8 mouse cellular contexts compared by ENCODE assay signal in the genomic region with DNA sequence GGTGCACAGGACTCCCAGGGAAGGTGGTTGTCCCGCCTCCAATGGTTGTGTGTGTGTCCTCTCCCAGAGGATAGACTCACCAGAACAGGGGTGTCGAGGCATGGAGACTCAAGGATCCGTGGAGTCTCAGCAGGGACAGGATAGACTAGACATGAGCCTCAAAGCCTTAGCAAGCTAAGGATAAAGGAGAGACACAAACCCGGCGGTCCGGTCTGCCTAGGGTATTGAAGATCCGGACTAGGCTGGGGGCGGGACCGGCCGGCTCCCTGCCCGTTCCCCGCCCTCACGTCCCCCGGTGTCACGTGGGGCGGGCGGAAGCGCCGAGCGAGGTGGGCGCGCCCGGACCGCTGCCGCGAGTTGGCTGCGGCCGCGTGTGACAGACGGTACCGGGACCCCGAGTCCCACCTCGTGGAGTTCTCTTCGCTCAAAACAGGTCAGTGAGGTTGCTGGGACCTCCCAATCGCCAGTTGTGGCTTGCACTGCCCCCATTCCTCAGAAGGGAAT. TPM values are rescaled to one million over a fixed set of nuclear protein-coding genes. Genes with fewer than 3 reads are reported as not detected.
A peak's percentile ranks its signal among the peaks of the same experiment; 100 is the strongest.
DNase-seq lines count a peak whose midpoint lies in the region; ATAC-seq and TF ChIP-seq lines count a peak whose summit lies in the region.

A gene (plus strand): TSS at position 301 of the 504 bp plus-strand sequence.

- peaks cover 11% of the 10 kb centered on the region; the same call in 1 of the 2 replicates for H3K27me3 ChIP-seq in hindbrain, embryonic 15.5 days
- H3K27me3 ChIP-seq in megakaryocyte, embryonic 14.5 days (replicated peaks) = no peaks in the 10 kb centered on the region
- no peaks in the 10 kb centered on the region for H3K27me3 ChIP-seq in spleen, adult 2 months (ENCODE audit: control insufficient read depth, insufficient read depth, low read length)

- peak within 1 kb of the TSS; percentile 72 for H3K4me3 ChIP-seq in brown adipose tissue, adult 24 weeks (ENCODE audit: insufficient read depth, low read depth, low read length)
- H3K4me3 ChIP-seq in hindbrain, embryonic 15.5 days = peak within 1 kb of the TSS; percentile 57
- peak within 1 kb of the TSS; percentile 96 for H3K4me3 ChIP-seq in megakaryocyte, embryonic 14.5 days (replicated peaks)
- peak within 1 kb of the TSS; percentile 78 for H3K4me3 ChIP-seq in spleen, adult 2 months (ENCODE audit: extremely low read depth, insufficient read depth, insufficient read length)

- 2% methylated on average over 30 of the region's 35 CpGs for WGBS in hindbrain, embryonic 15.5 days
- 1% methylated on average over 32 of the region's 35 CpGs for WGBS in spleen, adult 2 months

- peak; percentile 63 for ATAC-seq in hindbrain, embryonic 15.5 days (ENCODE audit: low FRiP score, low read depth)

- peaks cover 13% of the 10 kb centered on the region; the same call in 1 of the 2 replicates for H3K4me1 ChIP-seq in brown adipose tissue, adult 24 weeks (ENCODE audit: control insufficient read depth, insufficient read depth, insufficient read length, low read length)
- H3K4me1 ChIP-seq in hindbrain, embryonic 15.5 days (replicated peaks) = peaks cover 21% of the 10 kb centered on the region
- H3K4me1 ChIP-seq in megakaryocyte, embryonic 14.5 days = peaks cover 90% of the 10 kb centered on the region
- H3K4me1 ChIP-seq in spleen, adult 2 months (ENCODE audit: control insufficient read depth, insufficient read depth, insufficient read length) = peaks cover 28% of the 10 kb centered on the region

- H3K4me2 ChIP-seq in hindbrain, embryonic 15.5 days = peak within 1 kb of the TSS; percentile 98

- DNase-seq in layer of hippocampus, adult 11-12 months (ENCODE audit: low spot score) = peak; percentile 39
- no peak for DNase-seq in layer of hippocampus, adult 9-10 months (ENCODE audit: low spot score)
- peak; percentile 20 to 37 for DNase-seq in gastrocnemius, adult 8-10 months (ENCODE audit: low spot score in 2 of 2)
- DNase-seq in left cerebral cortex, postnatal 14 days (ENCODE audit: low spot score in 2 of 2) = no peak
- peak; percentile 45 to 79 for DNase-seq in spleen, adult 2 months (ENCODE audit: low read depth in 1 of 2, low spot score in 2 of 2)

- no peak within 1 kb of the TSS for H3K27ac ChIP-seq in brown adipose tissue, adult 24 weeks (replicated peaks; ENCODE audit: low read depth, low read length)
- no peak within 1 kb of the TSS for H3K27ac ChIP-seq in hindbrain, embryonic 15.5 days (replicated peaks)
- peak within 1 kb of the TSS; percentile 72 for H3K27ac ChIP-seq in spleen, adult 2 months (ENCODE audit: insufficient read depth, low read length)

- peak; percentile 64 for TF ChIP-seq POLR2A in spleen, adult 2 months (IDR thresholded peaks at IDR 0.05; ENCODE audit: low read depth, low read length)

- no peaks in the 10 kb centered on the region for H3K36me3 ChIP-seq in hindbrain, embryonic 15.5 days
- H3K36me3 ChIP-seq in megakaryocyte, embryonic 14.5 days (replicated peaks; ENCODE audit: low read length) = peaks cover 74% of the 10 kb centered on the region
- peaks cover 5% of the 10 kb centered on the region; the same call in 1 of the 2 replicates for H3K36me3 ChIP-seq in spleen, adult 2 months (ENCODE audit: control insufficient read depth, insufficient read depth, low read length)

- H3K9ac ChIP-seq in hindbrain, embryonic 15.5 days = peak within 1 kb of the TSS; percentile 49

- intact Hi-C loops in left cerebral cortex, postnatal 14 days (cut with DNase I) = no loop called here

- no peak for TF ChIP-seq CTCF in spleen, adult 2 months (IDR thresholded peaks at IDR 0.05; ENCODE audit: extremely low read depth, insufficient read depth, insufficient read length, insufficient replicate concordance)

- H3K9me3 ChIP-seq in hindbrain, embryonic 15.5 days = no peaks in the 10 kb centered on the region
- H3K9me3 ChIP-seq in megakaryocyte, embryonic 14.5 days = no peaks in the 10 kb centered on the region

RNA-seq across cellular contexts. Expression of the gene that starts here (rescaled TPM):
- polyA plus RNA-seq in brown adipose tissue, adult 24 weeks (2012; ENCODE audit: insufficient read depth, insufficient read length, missing spikeins) = 23.3 and 25.6 TPM in 2 replicates
- 10 to 100 TPM; 16.1 to 18.5 (median 17.1) TPM for total RNA-seq in gastrocnemius, adult 8-10 months (2022)
- polyA plus RNA-seq in hindbrain, embryonic 15.5 days (2015; fragmentation: Nextera tagmentation; extraction: Ambion mirVana) = 10.6 and 11.0 TPM in 2 replicates
- 10 to 100 TPM; 13.9 to 17.9 TPM for total RNA-seq in left cerebral cortex, postnatal 14 days (2021)
- 143 and 148 TPM in 2 replicates for polyA plus RNA-seq in megakaryocyte, embryonic 14.5 days (2012; ENCODE audit: insufficient read depth, low replicate concordance)
- 227 and 248 TPM in 2 replicates for polyA plus RNA-seq in spleen, adult 2 months (2012; rRNA removed)

Comparison
In these comparisons a context has a peak if more than half of its experiments do, and no peak if none do; other contexts are left out.
1. DNase-seq: peak in layer of hippocampus, adult 11-12 months (single experiment), gastrocnemius, adult 8-10 months (2 of 2) and spleen, adult 2 months (2 of 2); none in layer of hippocampus, adult 9-10 months (single experiment) and left cerebral cortex, postnatal 14 days (0 of 2).
2. Peak in every context shown above with its lines, with median percentiles within 50 percentile points of each other: H3K4me3 ChIP-seq.